Mouse (Mus musculus) lung, adult 2 months (tissue): Measurements from ENCODE around the gene Zfp654.

ENCODE experiments used
- CTCF ChIP-seq: fragments of 200-500 bp; IDR thresholded peaks from 2 replicates; pipeline ENCODE4 v1.5.1; 2011; ENCODE audit warnings: mild to moderate bottlenecking, low read length, control low read depth; ENCODE audit not compliant: insufficient read depth
- POLR2A ChIP-seq: fragments of 200-500 bp; IDR thresholded peaks from 2 replicates; pipeline ENCODE4 v1.6.1; 2011; ENCODE audit warnings: low read depth, mild to moderate bottlenecking, control low read depth, low read length, borderline replicate concordance; ENCODE audit errors: extremely low read depth

DNA sequence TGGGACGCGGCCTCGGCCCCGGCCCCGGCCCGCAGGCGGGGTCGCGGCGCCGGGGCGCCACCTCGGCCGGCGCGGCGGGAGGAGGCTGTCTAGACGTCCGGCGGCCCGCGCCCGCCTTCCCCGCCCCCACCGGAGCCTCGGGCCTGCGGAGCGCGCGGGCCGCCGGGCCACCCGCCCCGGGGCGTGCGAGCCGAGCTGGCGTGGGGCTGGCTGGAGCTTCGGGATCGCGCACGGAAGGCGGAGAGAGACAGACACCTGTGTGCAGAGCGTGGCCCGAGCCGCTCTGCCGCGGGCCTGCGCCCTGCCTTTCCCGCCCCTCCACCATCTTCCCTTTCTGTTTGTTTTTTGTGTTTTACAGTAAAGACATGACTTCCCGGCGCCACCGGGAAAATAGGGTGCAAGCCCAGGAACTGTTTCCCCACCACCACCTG is 1.0 kb upstream of the Zfp654 start:
- TF ChIP-seq POLR2A, result no peak
- TF ChIP-seq CTCF, result no peak
